10 mouse cellular contexts compared by ENCODE assay signal in the genomic region with DNA sequence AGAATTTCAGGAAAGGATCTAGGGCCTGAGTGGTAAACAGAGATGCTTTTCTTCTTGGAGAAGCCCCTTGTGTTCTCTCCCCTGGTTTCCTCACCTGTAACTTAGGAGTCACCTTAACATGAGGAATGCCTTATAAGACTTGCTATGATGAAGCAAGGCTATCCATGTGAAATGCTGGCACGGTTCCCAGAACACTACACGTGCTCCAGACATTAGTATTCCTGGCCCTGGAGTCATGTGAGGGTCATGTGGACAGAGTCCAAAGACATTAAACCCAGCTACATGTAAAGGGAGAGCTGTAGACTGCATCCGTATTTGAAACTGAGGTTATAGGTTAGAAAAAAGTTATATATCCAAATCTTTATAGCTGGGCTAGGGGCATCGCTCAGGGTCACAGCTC. TPM values are rescaled to one million over a fixed set of nuclear protein-coding genes. Genes with fewer than 3 reads are reported as not detected.
DNase-seq lines count a peak whose midpoint lies in the region; ATAC-seq lines count a peak whose summit lies in the region.
"Had no signal": no experiment of that assay in that cellular context is flagged by ENCODE, and none has a peak within 500 bp of the region (broad histone marks: within the 10 kb centered on the region; RNA-seq: fewer than 3 reads in every experiment).

No protein-coding gene starts in this region.

- intact Hi-C loops in left cerebral cortex, postnatal 4 days (cut with DNase I), result no loop called here

- H3K4me3 ChIP-seq in heart, embryonic 15.5 days, result no peak overlapping the region
- H3K4me3 ChIP-seq in kidney, embryonic 16.5 days (ENCODE audit: low read length), result no peak overlapping the region
- H3K4me3 ChIP-seq in forebrain, embryonic 12.5 days (replicated peaks), result no peak overlapping the region
- H3K4me3 ChIP-seq: heart, adult 2 months; limb, embryonic 12.5 days had no signal

- no peaks in the 10 kb centered on the region for H3K9me3 ChIP-seq in heart, embryonic 15.5 days (replicated peaks)
- H3K9me3 ChIP-seq in kidney, embryonic 16.5 days (ENCODE audit: low read length), result no peaks in the 10 kb centered on the region
- H3K9me3 ChIP-seq in forebrain, embryonic 12.5 days, result 0 out of 2 replicates have a peak, but pooled peaks cover 2% of the 10 kb centered on the region
- H3K9me3 ChIP-seq: limb, embryonic 12.5 days had no signal

- H3K4me2 ChIP-seq in heart, embryonic 15.5 days, result no peak overlapping the region
- H3K4me2 ChIP-seq in kidney, embryonic 16.5 days (replicated peaks; ENCODE audit: low read depth, low read length), result no peak overlapping the region
- H3K4me2 ChIP-seq in forebrain, embryonic 12.5 days, result no peak overlapping the region
- H3K4me2 ChIP-seq: limb, embryonic 12.5 days had no signal

- WGBS in heart, embryonic 15.5 days, result 39% methylated on average over 4 of the region's 4 CpGs
- 45% methylated on average over 4 of the region's 4 CpGs for WGBS in kidney, embryonic 16.5 days
- WGBS in forebrain, embryonic 12.5 days, result 84% methylated on average over 4 of the region's 4 CpGs

- H3K4me1 ChIP-seq in heart, embryonic 15.5 days (replicated peaks), result peaks cover 7% of the 10 kb centered on the region
- no peaks in the 10 kb centered on the region for H3K4me1 ChIP-seq in kidney, embryonic 16.5 days (ENCODE audit: insufficient read depth, low read length)
- H3K4me1 ChIP-seq in forebrain, embryonic 12.5 days, result peaks cover 8% of the 10 kb centered on the region

- peak; percentile 66; the same call in 1 of the 2 replicates for ATAC-seq in heart, embryonic 15.5 days (replicated peaks; ENCODE audit: insufficient number of reproducible peaks, insufficient read depth, low FRiP score, low read depth)
- ATAC-seq in kidney, embryonic 16.5 days (ENCODE audit: low FRiP score, low TSS enrichment), result peak; percentile 62; the same call in 1 of the 2 replicates
- ATAC-seq in erythroid progenitor cell, adult 5-6 weeks (replicated peaks; ENCODE audit: low FRiP score, poor library complexity, severe bottlenecking), result no peak
- no peak for ATAC-seq in forebrain, embryonic 12.5 days (ENCODE audit: low FRiP score)

- H3K36me3 ChIP-seq in heart, embryonic 15.5 days, result no peaks in the 10 kb centered on the region
- H3K36me3 ChIP-seq in kidney, embryonic 16.5 days (ENCODE audit: insufficient read depth, low read length), result no peaks in the 10 kb centered on the region
- H3K36me3 ChIP-seq in forebrain, embryonic 12.5 days (replicated peaks), result no peaks in the 10 kb centered on the region
- H3K36me3 ChIP-seq: limb, embryonic 12.5 days had no signal

- peak; percentile 34 for DNase-seq in left cerebral cortex, postnatal 4 days
- no peak for DNase-seq in left cerebral cortex, adult 11 months (ENCODE audit: low spot score)
- peak; percentile 57 to 58 for DNase-seq in lung, postnatal 4 days
- DNase-seq in layer of hippocampus, adult 9-11 months, result no peak

- H3K27me3 ChIP-seq in heart, embryonic 15.5 days, result no peaks in the 10 kb centered on the region
- H3K27me3 ChIP-seq in kidney, embryonic 16.5 days (ENCODE audit: insufficient read depth, low read length), result no peaks in the 10 kb centered on the region
- H3K27me3 ChIP-seq in forebrain, embryonic 12.5 days, result no peaks in the 10 kb centered on the region
- H3K27me3 ChIP-seq: limb, embryonic 12.5 days had no signal

- peak overlapping the region; percentile 62 for H3K27ac ChIP-seq in heart, embryonic 15.5 days
- H3K27ac ChIP-seq in kidney, embryonic 16.5 days (ENCODE audit: low read length), result no peak overlapping the region
- H3K27ac ChIP-seq in forebrain, embryonic 12.5 days, result no peak overlapping the region
- H3K27ac ChIP-seq: heart, adult 2 months; limb, embryonic 12.5 days had no signal

- H3K9ac ChIP-seq in heart, embryonic 15.5 days, result no peak overlapping the region
- H3K9ac ChIP-seq in kidney, embryonic 16.5 days (replicated peaks; ENCODE audit: low read length), result no peak overlapping the region
- H3K9ac ChIP-seq in forebrain, embryonic 12.5 days, result no peak overlapping the region
- H3K9ac ChIP-seq: limb, embryonic 12.5 days had no signal

RNA-seq across cellular contexts. Expression of a gene that starts 9.5 kb away (rescaled TPM):
- 1 to 10 TPM; 6.2 to 8.3 TPM for total RNA-seq in left cerebral cortex, postnatal 4 days (2021)
- 14.0 and 21.5 TPM in 2 replicates for polyA plus RNA-seq in heart, embryonic 15.5 days (2015; fragmentation: Nextera tagmentation; extraction: Ambion mirVana)
- 5.1 and 5.3 TPM in 2 replicates for polyA plus RNA-seq in kidney, embryonic 16.5 days (2015; fragmentation: Nextera tagmentation; extraction: Ambion mirVana)
- 9.7 TPM in 1 of 2 replicates, not detected in the other for total RNA-seq in erythroid progenitor cell, adult 5-6 weeks (2015; ENCODE audit: low replicate concordance)
- 2.3 and 3.0 TPM in 2 replicates for total RNA-seq in erythroid progenitor cell, adult 5-6 weeks (2017; ENCODE audit: low replicate concordance)
- 9.6 and 11.1 TPM in 2 replicates for polyA plus RNA-seq in forebrain, embryonic 12.5 days (2016; fragmentation: Nextera tagmentation; extraction: Ambion mirVana)

RNA-seq across cellular contexts. Expression of a gene that starts 58.8 kb away (rescaled TPM):
- total RNA-seq in left cerebral cortex, postnatal 4 days (2021), result 100 to 1,000 TPM; 539 to 583 TPM
- polyA plus RNA-seq in heart, embryonic 15.5 days (2015; fragmentation: Nextera tagmentation; extraction: Ambion mirVana), result 227 and 271 TPM in 2 replicates
- 259 and 263 TPM in 2 replicates for polyA plus RNA-seq in kidney, embryonic 16.5 days (2015; fragmentation: Nextera tagmentation; extraction: Ambion mirVana)
- total RNA-seq in erythroid progenitor cell, adult 5-6 weeks (2015; ENCODE audit: low replicate concordance), result 388 and 415 TPM in 2 replicates
- total RNA-seq in erythroid progenitor cell, adult 5-6 weeks (2017; ENCODE audit: low replicate concordance), result 473 and 501 TPM in 2 replicates
- 898 and 928 TPM in 2 replicates for polyA plus RNA-seq in forebrain, embryonic 12.5 days (2016; fragmentation: Nextera tagmentation; extraction: Ambion mirVana)

Comparison
In these comparisons a context has a peak if more than half of its experiments do, and no peak if none do; other contexts are left out.
1. DNase-seq: peak in left cerebral cortex, postnatal 4 days (single experiment) and lung, postnatal 4 days (2 of 2); none in left cerebral cortex, adult 11 months (single experiment) and layer of hippocampus, adult 9-11 months (single experiment).
2. ATAC-seq: peak in heart, embryonic 15.5 days (single experiment) and kidney, embryonic 16.5 days (single experiment); none in erythroid progenitor cell, adult 5-6 weeks (single experiment) and forebrain, embryonic 12.5 days (single experiment).